Mouse (Mus musculus): ENCODE data around the gene Cst3.

Cst3 gene

DNA sequence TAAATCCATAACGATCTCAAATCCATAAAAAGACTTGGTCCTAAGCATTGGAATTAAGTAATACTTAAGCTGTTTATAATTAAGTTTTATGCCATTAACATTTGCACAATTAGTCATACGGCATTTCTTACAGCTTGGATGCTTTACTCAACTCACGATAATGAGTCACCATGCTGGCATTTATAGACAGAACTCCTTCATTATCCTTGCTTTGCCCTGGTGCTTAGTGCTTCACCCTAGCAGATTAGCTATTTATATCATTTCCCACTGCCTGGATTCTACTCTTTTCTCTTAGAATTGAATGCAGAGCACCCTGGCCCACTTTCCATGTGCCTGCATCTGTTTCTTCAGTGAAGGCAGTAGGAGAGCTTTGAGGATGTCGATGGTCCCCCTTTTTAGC lies 18.0 kb downstream of the Cst3 start:
- DNase-seq (ENCODE audit: extremely low read depth, insufficient read length, low spot score): peak; percentile 58

DNA sequence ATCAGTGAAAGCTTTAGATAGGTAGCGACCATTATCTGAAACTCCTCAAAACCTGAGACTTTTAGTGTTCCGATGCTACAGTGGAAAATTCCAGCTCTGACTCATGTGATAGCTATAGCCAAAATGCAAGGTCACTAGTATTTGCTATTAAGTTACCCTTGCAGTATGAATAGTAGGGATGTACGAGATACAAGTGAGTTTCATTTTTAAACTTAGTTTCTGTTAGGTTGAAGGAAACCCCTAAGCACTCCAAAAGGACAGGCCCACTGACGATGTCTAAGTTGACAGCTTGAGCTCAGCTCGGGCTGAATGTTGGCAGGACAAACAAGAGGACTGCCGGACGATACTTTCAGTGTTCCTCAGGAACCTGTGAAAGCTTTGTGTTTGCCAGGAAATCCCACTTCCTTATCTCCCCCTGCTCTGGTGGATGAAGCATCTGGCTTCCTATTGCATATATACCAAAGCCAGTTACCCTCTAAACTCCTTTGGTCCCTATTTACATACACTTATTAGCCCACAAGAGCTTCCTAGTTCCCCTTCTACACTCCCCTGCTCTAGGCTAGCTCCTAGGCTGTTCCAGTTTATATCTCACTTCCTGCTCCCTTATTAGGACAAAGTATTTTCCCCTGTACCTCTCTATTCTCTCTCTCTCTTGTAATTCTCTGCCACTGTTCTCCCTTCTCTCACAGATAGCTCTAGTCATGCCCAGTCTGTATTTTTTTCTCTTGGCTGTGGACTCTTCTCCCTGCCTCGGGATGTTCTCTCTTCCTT lies 18.7 kb downstream of the Cst3 start:
- peak; percentile 66 for DNase-seq (ENCODE audit: extremely low read depth, insufficient read length, low spot score)

DNA sequence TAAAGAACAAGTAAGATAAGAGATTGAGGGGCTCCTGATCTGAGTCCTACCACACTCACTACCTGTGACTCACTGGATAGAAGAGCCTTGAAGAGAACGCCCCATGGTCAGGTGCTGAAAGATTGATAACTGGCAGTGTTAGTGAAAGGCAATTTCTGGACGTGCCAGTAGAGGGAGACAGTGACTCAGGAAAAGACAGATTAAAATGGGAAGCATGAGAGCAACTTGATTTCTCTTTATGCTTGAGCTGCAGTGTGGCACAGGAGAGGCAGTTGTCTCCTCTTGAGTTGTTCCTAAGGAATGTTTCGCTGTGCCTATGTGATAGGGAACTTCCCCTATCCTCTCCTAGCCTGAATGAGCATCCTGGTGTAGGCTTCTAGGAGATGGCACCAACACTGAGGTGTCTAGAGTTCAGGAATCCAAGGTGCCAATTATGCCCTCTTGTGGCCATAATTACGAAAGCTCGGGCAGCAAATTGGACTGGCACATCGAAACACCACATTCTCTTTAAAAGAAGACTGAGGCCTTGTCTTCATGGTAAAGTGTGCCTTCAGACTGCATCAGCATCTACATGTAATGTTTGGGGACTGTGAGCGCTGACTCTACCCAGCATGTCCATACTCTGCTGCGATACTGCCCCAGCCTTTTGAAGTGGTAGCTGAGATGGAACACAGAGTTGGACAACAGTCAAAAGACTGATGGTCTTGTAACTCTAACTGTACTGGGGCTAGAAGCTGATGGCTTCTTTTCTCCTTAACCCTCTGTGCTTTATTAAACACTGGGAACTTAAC lies 24.2 kb downstream of the Cst3 start:
- peak; percentile 63 for DNase-seq (ENCODE audit: extremely low read depth, insufficient read length, low spot score)

DNA sequence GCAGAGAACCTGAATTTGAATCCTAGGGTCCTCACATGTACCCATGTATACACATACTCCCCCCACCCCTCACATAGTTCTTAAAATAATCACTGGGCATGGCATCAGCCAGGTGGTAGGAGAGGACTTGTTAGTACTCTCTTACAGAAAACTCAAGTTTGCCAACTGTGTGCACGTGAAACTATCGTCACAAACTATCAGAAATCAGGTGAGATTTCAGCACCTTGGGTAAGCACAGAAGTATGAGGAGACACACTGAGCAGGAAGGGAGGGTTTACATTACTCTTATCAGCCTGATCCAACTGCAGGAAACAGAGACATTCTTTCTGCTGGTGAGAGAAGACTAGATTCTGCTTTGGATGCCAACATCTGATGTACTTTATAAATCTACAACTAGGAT lies 36.3 kb downstream of the Cst3 start:
- no peak for DNase-seq (ENCODE audit: extremely low read depth, insufficient read length, low spot score)

DNA sequence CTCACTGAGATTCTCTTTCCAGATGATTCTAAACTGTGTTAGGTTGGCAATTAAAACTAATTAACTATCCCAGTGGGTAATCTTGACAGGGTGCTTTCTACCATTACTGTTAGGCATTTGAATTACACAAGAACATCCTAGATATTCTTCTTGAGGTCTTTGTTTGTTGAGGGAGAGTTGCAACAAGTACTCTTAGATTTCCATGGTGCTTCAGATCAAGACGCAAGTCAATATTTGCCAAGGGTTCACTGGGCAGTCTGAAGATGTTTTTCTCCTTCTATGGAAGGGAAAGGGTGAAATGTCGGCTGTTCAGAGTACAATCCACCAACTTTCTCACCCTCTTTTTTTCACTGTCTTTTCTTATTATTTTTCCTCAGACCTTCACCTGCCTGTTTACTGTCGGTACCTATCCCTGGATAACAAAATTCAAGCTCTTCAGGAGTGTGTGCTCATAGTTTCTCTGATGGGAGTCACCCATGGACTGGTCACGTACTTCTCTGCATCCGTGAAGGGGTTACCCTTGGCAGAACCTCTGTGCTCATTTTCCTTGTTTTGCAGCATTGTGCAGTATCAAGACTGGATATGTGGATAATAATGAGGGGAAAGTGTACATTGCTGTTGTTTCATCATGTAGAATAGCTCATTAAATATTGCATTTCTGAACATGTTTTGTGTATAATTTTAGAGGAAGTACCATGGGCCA lies 37.3 kb downstream of the Cst3 start:
- no peak for DNase-seq (ENCODE audit: extremely low read depth, insufficient read length, low spot score)

DNA sequence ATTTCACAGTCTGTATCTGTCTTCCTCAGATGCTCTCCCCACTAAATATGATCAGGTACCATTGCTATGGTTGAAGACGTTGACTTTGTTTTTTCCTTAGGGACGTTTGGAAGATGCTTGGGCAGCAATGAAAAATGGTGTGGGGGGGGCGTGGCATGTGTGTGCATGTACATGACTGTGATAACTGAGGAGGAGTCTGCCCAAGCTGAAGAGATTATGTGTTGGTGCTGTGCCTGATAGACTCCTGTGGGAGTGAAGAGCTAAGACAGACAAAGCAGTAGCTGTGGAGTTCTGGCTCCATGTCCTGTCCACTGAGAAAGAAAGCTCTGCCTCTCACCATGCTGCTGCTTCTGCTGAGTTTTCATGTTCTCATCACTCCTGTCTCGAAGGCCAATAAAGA lies 40.6 kb downstream of the Cst3 start, which contains the start of gene Cst9:
Cst9 (plus strand) TSS at position 236 of the 400 bp plus-strand sequence.
- no peak for DNase-seq (ENCODE audit: extremely low read depth, insufficient read length, low spot score)

DNA sequence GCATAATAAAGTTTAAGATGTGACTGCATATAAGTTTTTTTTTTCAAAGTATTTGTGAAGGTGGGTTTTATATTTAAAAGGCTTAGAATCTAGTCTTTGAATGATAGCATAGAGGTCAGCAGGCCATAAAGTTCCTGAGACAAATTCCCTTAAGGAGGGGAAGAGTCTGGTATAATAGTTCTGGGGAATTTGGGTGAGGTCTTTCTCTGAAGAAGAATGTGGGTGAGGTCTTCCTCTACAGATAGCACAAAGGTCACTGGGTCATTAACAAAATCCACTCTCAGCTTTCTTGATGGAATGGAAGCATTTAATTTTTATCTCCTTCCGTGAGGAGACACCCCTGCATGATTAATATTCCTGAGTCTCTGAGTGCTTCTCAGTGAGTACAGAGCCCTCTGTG lies 49.5 kb downstream of the Cst3 start:
- DNase-seq (ENCODE audit: extremely low read depth, insufficient read length, low spot score): no peak

All from 3134 (cell line).